Mouse (Mus musculus) cortical plate, adult 2 months (tissue): Measurements from ENCODE around the gene Polr1d. TPM values are rescaled to one million over a fixed set of nuclear protein-coding genes. Genes with fewer than 3 reads are reported as not detected.
A peak's percentile ranks its signal among the peaks of the same experiment; 100 is the strongest.

Experiments used
- H3K27ac ChIP-seq: fragments of 200-500 bp; 2 replicates; pipeline ENCODE4 v1.5.1; 2012; ENCODE audit warnings: low read length, control low read depth, inconsistent platforms; ENCODE audit not compliant: insufficient read depth
- H3K4me1 ChIP-seq: fragments of 200-500 bp; 2 replicates; pipeline ENCODE4 v1.6.1; 2011; ENCODE audit warnings: low read length; ENCODE audit not compliant: control insufficient read depth, insufficient read depth
- H3K4me3 ChIP-seq: fragments of 200-500 bp; 2 replicates; pipeline ENCODE4 v1.5.1; 2011; ENCODE audit warnings: mild to moderate bottlenecking, low read length, control low read depth; ENCODE audit not compliant: insufficient read depth
- CTCF ChIP-seq: fragments of 200-500 bp; IDR thresholded peaks from 2 replicates; pipeline ENCODE4 v1.5.1; 2011; ENCODE audit warnings: mild to moderate bottlenecking, control low read depth, low read length; ENCODE audit not compliant: insufficient read depth; ENCODE audit errors: extremely low read depth
- POLR2A ChIP-seq: fragments of 200-500 bp; IDR thresholded peaks from 2 replicates; pipeline ENCODE4 v1.6.1; 2011; ENCODE audit warnings: mild to moderate bottlenecking, low read length, control low read depth; ENCODE audit not compliant: insufficient read depth; ENCODE audit errors: extremely low read depth
- polyA plus RNA-seq: library from polyadenylated mRNA; depleted of rRNA; stranded (reverse); fragments of >200 nt; gene quantifications from 2 replicates; pipeline ENCODE4 v1.2.3, GENCODE M21; 2012

Polr1d gene
- polyA plus RNA-seq, 1 experiment: 73.0 TPM

DNA sequence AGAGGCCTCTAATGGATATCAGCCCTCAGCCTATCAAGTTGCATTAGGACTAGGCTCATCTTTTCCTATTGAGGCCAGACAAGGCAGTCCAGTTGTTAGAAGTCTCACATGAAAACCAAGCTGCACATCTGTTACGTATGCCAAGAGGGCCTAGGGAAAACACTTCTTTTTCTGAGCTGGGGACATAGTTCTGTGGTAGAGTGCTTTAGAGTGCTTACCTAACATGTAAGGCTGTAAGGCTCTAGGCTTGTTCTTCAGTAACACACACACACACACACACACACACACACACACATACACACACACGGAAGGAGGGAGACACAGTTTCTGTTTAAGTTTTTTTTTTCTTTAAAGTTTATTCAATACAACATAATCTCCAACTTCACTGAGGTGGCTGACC lies 23.3 kb downstream of the Polr1d start:
- TF ChIP-seq CTCF: no peak
- no peak for TF ChIP-seq POLR2A
- Histone ChIP-seq H3K4me1 (no peaks in the 10 kb centered on the region), H3K27ac (no peak overlapping the region), H3K4me3 (no peak overlapping the region)

GRCm38 (mm10) chr5:147102295-147102694 lies 25.4 kb downstream of the Polr1d start:
- Histone ChIP-seq H3K4me1 (no peaks in the 10 kb centered on the region), H3K4me3 (no peak overlapping the region), H3K27ac (no peak overlapping the region)
- TF ChIP-seq POLR2A (no peak), CTCF (no peak)

DNA sequence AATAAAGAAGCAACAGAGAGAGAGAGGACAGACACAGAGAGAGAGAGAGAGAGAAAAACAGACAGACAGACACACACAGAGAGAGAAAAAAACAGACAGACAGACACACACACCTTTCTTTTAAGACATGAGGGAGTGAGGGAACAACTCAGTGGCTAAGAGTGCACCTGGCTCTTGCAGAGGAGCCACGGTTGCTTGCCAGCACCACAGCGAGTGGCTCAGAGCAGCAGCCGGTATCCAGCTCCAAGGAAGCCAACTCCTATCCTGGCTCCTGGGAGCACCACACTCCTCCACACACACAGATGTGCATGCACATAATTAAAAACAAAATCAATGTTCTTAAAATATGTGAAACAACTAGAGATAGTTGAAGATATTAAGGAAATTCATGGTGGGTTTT lies 30.4 kb downstream of the Polr1d start:
- Histone ChIP-seq H3K4me1 (no peaks in the 10 kb centered on the region), H3K27ac (no peak overlapping the region), H3K4me3 (no peak overlapping the region)
- TF ChIP-seq CTCF (no peak), POLR2A (no peak)

DNA sequence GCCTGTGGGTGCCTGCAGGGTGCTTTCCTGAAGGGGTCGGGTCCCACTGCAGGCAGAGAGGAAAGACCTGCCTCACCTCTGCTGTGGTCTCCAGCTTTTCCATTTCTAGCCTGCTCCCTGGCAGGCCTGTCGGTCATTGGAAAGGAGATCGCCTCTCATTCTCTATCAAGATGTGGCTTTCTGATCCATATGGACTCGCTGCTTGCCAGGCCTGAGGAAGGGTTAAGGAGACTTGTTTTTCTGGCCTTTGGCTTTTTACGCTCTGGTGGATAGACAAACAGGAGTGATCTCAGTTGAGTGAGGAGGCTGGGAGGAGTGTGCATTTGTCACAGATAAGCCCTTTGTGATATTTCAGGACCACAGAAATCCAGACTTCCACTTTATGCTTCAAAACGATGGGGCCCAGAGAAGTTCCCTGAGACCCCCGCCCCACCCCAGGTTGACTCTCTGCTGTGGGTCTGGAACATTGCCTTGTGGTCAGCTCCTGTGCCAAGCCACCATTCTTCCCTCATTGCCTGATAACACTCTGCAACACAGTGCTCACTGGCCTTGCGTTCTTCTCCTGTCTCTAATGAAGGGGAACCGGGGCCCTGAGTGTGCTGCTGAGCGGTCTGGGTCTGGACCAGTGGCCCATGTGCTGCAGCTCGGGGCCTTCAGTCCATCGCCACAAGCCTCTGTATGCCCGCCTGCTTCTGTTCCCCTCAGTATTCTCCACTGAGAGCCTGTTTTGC lies 32.2 kb downstream of the Polr1d start:
- no peak overlapping the region for H3K27ac ChIP-seq
- TF ChIP-seq CTCF (no peak), POLR2A (no peak)
- no peaks in the 10 kb centered on the region for H3K4me1 ChIP-seq
- H3K4me3 ChIP-seq: no peak overlapping the region

- H3K4me1 ChIP-seq: no peaks in the 10 kb centered on the region
- no peak for TF ChIP-seq CTCF
- no peak for TF ChIP-seq POLR2A
- no peak overlapping the region for H3K27ac ChIP-seq
- H3K4me3 ChIP-seq: no peak overlapping the region
Measured at GRCm38 (mm10) chr5:147114738-147115137, 37.9 kb downstream of the Polr1d start.

DNA sequence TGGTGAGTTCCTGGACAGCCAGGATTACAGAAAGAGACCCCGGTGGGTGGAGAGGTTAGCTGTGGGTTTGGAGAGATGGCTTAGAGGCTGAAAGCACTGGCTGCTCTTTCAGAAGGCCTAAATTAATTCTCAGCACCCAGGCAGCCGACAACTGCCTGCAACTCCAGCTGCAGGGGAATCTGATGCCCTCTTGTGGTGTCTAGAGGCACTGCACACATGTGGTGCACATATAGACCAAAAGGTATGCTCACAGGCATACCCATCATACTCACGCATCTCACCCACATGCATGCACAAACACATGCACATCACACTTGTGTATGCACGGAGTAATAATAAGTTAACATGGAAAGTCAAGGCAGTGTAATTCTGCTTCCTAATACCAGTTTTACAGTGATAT lies 38.8 kb downstream of the Polr1d start:
- Histone ChIP-seq H3K27ac (no peak overlapping the region), H3K4me1 (no peaks in the 10 kb centered on the region), H3K4me3 (no peak overlapping the region)
- TF ChIP-seq CTCF (no peak), POLR2A (no peak)

DNA sequence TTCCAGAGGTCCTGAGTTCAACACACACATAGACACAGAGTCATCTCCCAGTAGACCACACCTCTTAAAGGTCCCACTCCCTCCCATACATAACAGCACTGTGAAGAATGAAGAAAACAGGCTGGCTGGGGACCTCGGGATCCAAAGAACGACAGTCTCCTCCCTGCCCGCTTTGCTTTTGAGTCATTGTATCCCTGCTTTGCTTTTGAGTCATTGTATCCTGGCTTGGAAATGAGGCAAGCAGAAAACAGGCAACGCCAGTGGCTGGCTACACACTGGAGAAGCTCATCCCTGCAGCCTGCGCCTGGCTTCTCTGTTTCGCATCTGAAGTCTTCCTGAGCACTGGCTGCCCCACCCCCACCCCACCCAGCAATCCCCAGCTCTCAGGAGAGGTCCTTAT lies 40.2 kb downstream of the Polr1d start:
- Histone ChIP-seq H3K4me1 (no peaks in the 10 kb centered on the region), H3K27ac (no peak overlapping the region), H3K4me3 (no peak overlapping the region)
- TF ChIP-seq POLR2A: no peak

GRCm38 (mm10) chr5:147121146-147121545 lies 44.3 kb downstream of the Polr1d start:
- TF ChIP-seq CTCF (0 out of 2 replicates have a peak, but pooled peaks have one; percentile 10), POLR2A (no peak)
- H3K4me3 ChIP-seq: no peak overlapping the region
- H3K4me1 ChIP-seq: no peaks in the 10 kb centered on the region
- no peak overlapping the region for H3K27ac ChIP-seq

- TF ChIP-seq CTCF (no peak), POLR2A (no peak)
- Histone ChIP-seq H3K4me3 (no peak overlapping the region), H3K4me1 (no peaks in the 10 kb centered on the region), H3K27ac (no peak overlapping the region)
Measured at GRCm38 (mm10) chr5:147124794-147125193, 47.9 kb downstream of the Polr1d start.

DNA sequence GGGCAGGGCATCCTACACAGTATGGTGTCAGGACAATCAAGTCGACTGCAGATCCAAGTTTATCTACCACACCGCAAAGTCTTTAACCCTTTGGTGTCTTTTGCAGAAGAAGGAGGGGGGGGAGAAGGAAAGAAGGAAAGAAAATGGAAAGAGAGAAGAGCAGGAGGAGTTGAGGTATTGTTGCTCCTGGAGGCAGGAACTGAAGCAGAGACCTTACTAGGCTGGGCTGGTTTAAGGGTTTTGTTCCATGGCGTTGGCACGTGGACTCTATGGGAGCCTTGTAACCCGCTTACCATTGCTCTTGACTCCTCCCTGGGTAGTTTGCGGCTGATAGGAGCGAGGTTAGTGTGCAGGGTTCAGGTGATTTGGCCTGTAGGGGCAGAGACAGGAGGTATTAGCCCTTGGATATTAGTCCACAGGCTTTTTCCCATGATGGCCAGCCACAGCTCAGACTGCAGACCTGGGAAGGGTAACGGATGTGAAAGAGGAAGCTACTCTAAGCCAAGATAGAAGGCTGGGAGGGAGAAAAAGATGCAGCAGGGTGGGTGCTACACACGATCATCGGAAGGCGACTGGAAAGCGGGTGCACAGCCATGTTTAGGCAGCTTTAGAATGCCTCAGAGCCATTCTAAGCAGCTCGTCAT lies 48.8 kb downstream of the Polr1d start:
- Histone ChIP-seq H3K4me3 (no peak overlapping the region), H3K4me1 (no peaks in the 10 kb centered on the region), H3K27ac (no peak overlapping the region)
- TF ChIP-seq POLR2A (no peak), CTCF (no peak)

DNA sequence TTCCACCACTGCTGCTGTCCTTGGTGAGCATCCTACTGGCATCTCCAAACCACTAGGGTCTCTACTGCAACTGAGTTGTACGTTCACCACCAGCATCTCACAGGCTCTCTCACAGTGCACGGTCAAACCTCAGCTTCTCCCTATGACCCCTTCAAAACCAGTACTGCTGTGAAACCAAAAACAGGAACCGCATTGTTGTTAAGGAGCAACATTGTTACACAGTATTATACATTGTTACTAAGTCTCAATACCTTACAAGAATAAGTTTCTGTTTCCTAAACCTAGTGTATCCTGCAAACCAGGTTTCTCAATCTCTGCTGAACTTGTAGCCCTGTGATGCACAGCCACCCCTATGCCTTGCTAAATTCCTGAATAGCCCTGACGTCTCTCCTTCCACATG lies 51.0 kb downstream of the Polr1d start:
- TF ChIP-seq CTCF (no peak), POLR2A (no peak)
- no peak overlapping the region for H3K27ac ChIP-seq
- H3K4me3 ChIP-seq: no peak overlapping the region
- no peaks in the 10 kb centered on the region for H3K4me1 ChIP-seq
